Mouse (Mus musculus): Measurements from ENCODE around the gene Tmem63a.
"Not testable (repeated sequence)": the region's sequence is repeated elsewhere in the genome, so short reads cannot be mapped to it uniquely, and the experiment has no call there.

DNA sequence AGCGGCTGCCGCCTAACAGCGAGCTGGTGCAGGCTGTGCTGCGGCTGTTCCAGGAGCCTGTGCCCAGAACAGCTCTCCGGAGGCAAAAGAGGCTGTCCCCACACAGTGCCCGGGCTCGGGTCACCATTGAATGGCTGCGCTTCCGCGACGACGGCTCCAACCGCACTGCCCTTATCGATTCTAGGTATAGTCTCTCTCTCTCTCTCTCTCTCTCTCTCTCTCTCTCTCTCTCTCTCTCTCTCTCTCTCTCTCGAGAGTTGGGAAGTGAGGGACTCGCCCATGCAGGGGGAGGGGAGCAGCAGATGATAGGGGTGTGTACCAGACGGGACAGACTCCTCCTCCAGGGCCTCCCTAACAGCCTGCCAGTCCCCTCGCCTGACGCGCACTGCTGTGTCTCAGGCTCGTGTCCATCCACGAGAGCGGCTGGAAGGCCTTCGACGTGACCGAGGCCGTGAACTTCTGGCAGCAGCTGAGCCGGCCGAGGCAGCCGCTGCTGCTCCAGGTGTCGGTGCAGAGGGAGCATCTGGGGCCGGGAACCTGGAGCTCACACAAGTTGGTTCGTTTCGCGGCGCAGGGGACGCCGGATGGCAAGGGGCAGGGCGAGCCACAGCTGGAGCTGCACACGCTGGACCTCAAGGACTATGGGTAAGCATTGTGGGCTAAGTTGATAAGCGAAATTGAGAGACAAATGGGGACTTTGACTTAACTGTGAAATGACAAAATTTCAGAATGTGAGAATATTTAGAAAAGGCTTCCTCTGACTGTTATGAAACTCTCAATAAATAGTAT, 5.3 kb upstream of the Tmem63a start:
- TF ChIP-seq FLI1 (IDR thresholded peaks at IDR 0.05; ENCODE audit: low read length); GATA1 (IDR thresholded peaks at IDR 0.05; ENCODE audit: borderline replicate concordance, low read length): not testable (repeated sequence)

Measured in megakaryocyte, embryonic 14.5 days (primary cell).